Mouse (Mus musculus): ENCODE results near the gene Fli1. TPM values are rescaled to one million over a fixed set of nuclear protein-coding genes. Genes with fewer than 3 reads are reported as not detected.

Gene Fli1
- polyA plus RNA-seq, 1 experiment from 2014 or later: 21.6 TPM

- Histone ChIP-seq H3K4me2 (ENCODE audit: low read length) (no peak overlapping the region), H3K9ac (ENCODE audit: low read depth, low read length) (no peak overlapping the region), H3K27me3 (ENCODE audit: insufficient read depth, low read length) (no peaks in the 10 kb centered on the region), H3K4me1 (replicated peaks; ENCODE audit: insufficient read depth, low read length) (peaks cover 11% of the 10 kb centered on the region), H3K27ac (no peak overlapping the region), H3K36me3 (ENCODE audit: insufficient read depth, low read length) (no peaks in the 10 kb centered on the region), H3K9me3 (replicated peaks; ENCODE audit: low read length) (no peaks in the 10 kb centered on the region), H3K4me3 (replicated peaks; ENCODE audit: low read depth, low read length) (no peak overlapping the region)
- DNase-seq (ENCODE audit: low spot score): no peak
- no peak for ATAC-seq (replicated peaks; ENCODE audit: low FRiP score, low read depth)
- peak; percentile 37; the same call in 1 of the 2 replicates for TF ChIP-seq CTCF (IDR thresholded peaks at IDR 0.05; ENCODE audit: low read depth)
- WGBS: 84% methylated on average over 4 of the region's 4 CpGs
These were observed 48.9 kb downstream of the Fli1 start for GRCm38 (mm10) chr9:32493588-32494423.

GRCm38 (mm10) chr9:32492753-32493152 is 49.9 kb downstream of the Fli1 start:
- no peak overlapping the region for H3K4me2 ChIP-seq (ENCODE audit: low read length)
- ATAC-seq (replicated peaks; ENCODE audit: low FRiP score, low read depth) (no peak), DNase-seq (ENCODE audit: low spot score) (no peak)
- H3K36me3 ChIP-seq (ENCODE audit: insufficient read depth, low read length): no peaks in the 10 kb centered on the region
- peaks cover 11% of the 10 kb centered on the region for H3K4me1 ChIP-seq (replicated peaks; ENCODE audit: insufficient read depth, low read length)
- H3K27ac ChIP-seq: no peak overlapping the region
- 43% methylated on average over 2 of the region's 2 CpGs for WGBS
- no peak overlapping the region for H3K9ac ChIP-seq (ENCODE audit: low read depth, low read length)
- H3K27me3 ChIP-seq (ENCODE audit: insufficient read depth, low read length): no peaks in the 10 kb centered on the region
- no peak for TF ChIP-seq CTCF (IDR thresholded peaks at IDR 0.05; ENCODE audit: low read depth)
- H3K9me3 ChIP-seq (replicated peaks; ENCODE audit: low read length): no peaks in the 10 kb centered on the region
- H3K4me3 ChIP-seq (replicated peaks; ENCODE audit: low read depth, low read length): no peak overlapping the region

- no peak overlapping the region for H3K4me2 ChIP-seq (ENCODE audit: low read length)
- H3K27me3 ChIP-seq (ENCODE audit: insufficient read depth, low read length): no peaks in the 10 kb centered on the region
- H3K9me3 ChIP-seq (replicated peaks; ENCODE audit: low read length): no peaks in the 10 kb centered on the region
- no peaks in the 10 kb centered on the region for H3K36me3 ChIP-seq (ENCODE audit: insufficient read depth, low read length)
- WGBS: 94% methylated on average over 2 of the region's 2 CpGs
- H3K27ac ChIP-seq: no peak overlapping the region
- no peak for TF ChIP-seq CTCF (IDR thresholded peaks at IDR 0.05; ENCODE audit: low read depth)
- DNase-seq (ENCODE audit: low spot score) (no peak), ATAC-seq (replicated peaks; ENCODE audit: low FRiP score, low read depth) (no peak)
- peaks cover 11% of the 10 kb centered on the region for H3K4me1 ChIP-seq (replicated peaks; ENCODE audit: insufficient read depth, low read length)
- no peak overlapping the region for H3K9ac ChIP-seq (ENCODE audit: low read depth, low read length)
- H3K4me3 ChIP-seq (replicated peaks; ENCODE audit: low read depth, low read length): no peak overlapping the region
These were observed 51.2 kb downstream of the Fli1 start for GRCm38 (mm10) chr9:32491484-32491883.

- no peaks in the 10 kb centered on the region for H3K9me3 ChIP-seq (replicated peaks; ENCODE audit: low read length)
- ATAC-seq (replicated peaks; ENCODE audit: low FRiP score, low read depth) (no peak), DNase-seq (ENCODE audit: low spot score) (no peak)
- no peaks in the 10 kb centered on the region for H3K36me3 ChIP-seq (ENCODE audit: insufficient read depth, low read length)
- H3K4me3 ChIP-seq (replicated peaks; ENCODE audit: low read depth, low read length): no peak overlapping the region
- H3K4me2 ChIP-seq (ENCODE audit: low read length): no peak overlapping the region
- WGBS: 65% methylated on average over 4 of the region's 4 CpGs
- no peak overlapping the region for H3K9ac ChIP-seq (ENCODE audit: low read depth, low read length)
- H3K27me3 ChIP-seq (ENCODE audit: insufficient read depth, low read length): no peaks in the 10 kb centered on the region
- H3K4me1 ChIP-seq (replicated peaks; ENCODE audit: insufficient read depth, low read length): 0 out of 2 replicates have a peak, but pooled peaks cover 3% of the 10 kb centered on the region
- H3K27ac ChIP-seq: no peak overlapping the region
- no peak for TF ChIP-seq CTCF (IDR thresholded peaks at IDR 0.05; ENCODE audit: low read depth)
These were observed 52.8 kb downstream of the Fli1 start for GRCm38 (mm10) chr9:32489794-32490358.

- Histone ChIP-seq H3K9ac (ENCODE audit: low read depth, low read length) (no peak overlapping the region), H3K9me3 (replicated peaks; ENCODE audit: low read length) (no peaks in the 10 kb centered on the region), H3K4me1 (replicated peaks; ENCODE audit: insufficient read depth, low read length) (0 out of 2 replicates have a peak, but pooled peaks cover 3% of the 10 kb centered on the region), H3K27ac (no peak overlapping the region), H3K4me2 (ENCODE audit: low read length) (no peak overlapping the region), H3K27me3 (ENCODE audit: insufficient read depth, low read length) (no peaks in the 10 kb centered on the region), H3K4me3 (replicated peaks; ENCODE audit: low read depth, low read length) (no peak overlapping the region), H3K36me3 (ENCODE audit: insufficient read depth, low read length) (no peaks in the 10 kb centered on the region)
- DNase-seq (ENCODE audit: low spot score) (no peak), ATAC-seq (replicated peaks; ENCODE audit: low FRiP score, low read depth) (no peak)
- TF ChIP-seq CTCF (IDR thresholded peaks at IDR 0.05; ENCODE audit: low read depth): no peak
- WGBS: 61% methylated on average over 4 of the region's 4 CpGs
These were observed 53.3 kb downstream of the Fli1 start for GRCm38 (mm10) chr9:32489315-32489714.

GRCm38 (mm10) chr9:32488627-32489026 is 54.0 kb downstream of the Fli1 start:
- H3K9me3 ChIP-seq (replicated peaks; ENCODE audit: low read length): no peaks in the 10 kb centered on the region
- TF ChIP-seq CTCF (IDR thresholded peaks at IDR 0.05; ENCODE audit: low read depth): no peak
- no peak for DNase-seq (ENCODE audit: low spot score)

More at GRCm38 (mm10) chr9:32488627-32489026, 54.0 kb downstream of the Fli1 start:
- Histone ChIP-seq H3K4me2 (ENCODE audit: low read length) (no peak overlapping the region), H3K36me3 (ENCODE audit: insufficient read depth, low read length) (no peaks in the 10 kb centered on the region), H3K27me3 (ENCODE audit: insufficient read depth, low read length) (no peaks in the 10 kb centered on the region), H3K4me3 (replicated peaks; ENCODE audit: low read depth, low read length) (no peak overlapping the region), H3K27ac (no peak overlapping the region), H3K4me1 (replicated peaks; ENCODE audit: insufficient read depth, low read length) (0 out of 2 replicates have a peak, but pooled peaks cover 3% of the 10 kb centered on the region), H3K9ac (ENCODE audit: low read depth, low read length) (no peak overlapping the region)
- ATAC-seq (replicated peaks; ENCODE audit: low FRiP score, low read depth): no peak
